Mouse (Mus musculus) embryonic facial prominence, embryonic 11.5 days (tissue): ENCODE measurements around the gene Cdkn1a. TPM values are rescaled to one million over a fixed set of nuclear protein-coding genes. Genes with fewer than 3 reads are reported as not detected.
"Not testable (repeated sequence)": the region's sequence is repeated elsewhere in the genome, so short reads cannot be mapped to it uniquely, and the experiment has no call there.

Source experiments
- ATAC-seq: fragments of 200-750 bp; cut with Nextera tagmentation; replicated peaks from 2 replicates; pipeline ENCODE4 v1.8.0; 2017; ENCODE audit warnings: low read depth; ENCODE audit not compliant: insufficient number of reproducible peaks, low FRiP score, low TSS enrichment
- DNase-seq: peaks from one replicate; pipeline ENCODE4 v3.0.0-alpha.2; 2015; ENCODE audit warnings: low spot score
- H3K27ac ChIP-seq: fragments of 300-500 bp; sonication (generic); replicated peaks from 2 replicates; pipeline ENCODE4 v1.5.1; 2014; ENCODE audit warnings: mild to moderate bottlenecking, low read depth, low read length, control low read depth
- H3K27me3 ChIP-seq: fragments of 300-500 bp; sonication (generic); 2 replicates; pipeline ENCODE4 v1.6.1; 2014; ENCODE audit warnings: mild to moderate bottlenecking, low read length, moderate library complexity, mixed read lengths; ENCODE audit not compliant: control insufficient read depth, insufficient read depth
- H3K36me3 ChIP-seq: fragments of 300-500 bp; sonication (generic); replicated peaks from 2 replicates; pipeline ENCODE4 v1.6.1; 2014; ENCODE audit warnings: low read depth, mild to moderate bottlenecking, low read length, moderate library complexity, mixed read lengths; ENCODE audit not compliant: control insufficient read depth, insufficient read depth
- H3K4me1 ChIP-seq: fragments of 300-500 bp; sonication (generic); 2 replicates; pipeline ENCODE4 v1.6.1; 2014; ENCODE audit warnings: low read length, mixed read lengths; ENCODE audit not compliant: control insufficient read depth, insufficient read depth
- H3K4me2 ChIP-seq: fragments of 300-500 bp; sonication (generic); 2 replicates; pipeline ENCODE4 v1.6.1; 2014; ENCODE audit warnings: low read depth, mild to moderate bottlenecking, control low read depth, low read length, moderate library complexity
- H3K4me3 ChIP-seq: fragments of 300-500 bp; sonication (generic); 2 replicates; pipeline ENCODE4 v1.5.1; 2014; ENCODE audit warnings: low read depth, low read length, control low read depth
- H3K9ac ChIP-seq: fragments of 300-500 bp; sonication (generic); replicated peaks from 2 replicates; pipeline ENCODE4 v1.6.1; 2014; ENCODE audit warnings: mild to moderate bottlenecking, control low read depth, low read length
- H3K9me3 ChIP-seq: fragments of 300-500 bp; sonication (generic); replicated peaks from 2 replicates; pipeline ENCODE4 v1.6.1; 2016; ENCODE audit warnings: mild to moderate bottlenecking, low read length, inconsistent platforms, mixed read lengths; ENCODE audit not compliant: control insufficient read depth
- WGBS: fragments of 180-500 bp; shearing (Covaris S2); extraction: QIAGEN DNeasy Blood & Tissue Kit; methylation state at CpG from one replicate; pipeline ENCODE4 v1.1.7; 2014; 5-methylcytosine and 5-hydroxymethylcytosine counted together
- polyA plus RNA-seq: library from polyadenylated mRNA; unstranded; fragments of >200 nt; fragmentation: Nextera tagmentation; extraction: Ambion mirVana; gene quantifications from 2 replicates; pipeline ENCODE4 v1.2.1, GENCODE M21; 2014

Cdkn1a gene
- polyA plus RNA-seq, 1 experiment from 2014 or later, result 25.5 TPM

DNA sequence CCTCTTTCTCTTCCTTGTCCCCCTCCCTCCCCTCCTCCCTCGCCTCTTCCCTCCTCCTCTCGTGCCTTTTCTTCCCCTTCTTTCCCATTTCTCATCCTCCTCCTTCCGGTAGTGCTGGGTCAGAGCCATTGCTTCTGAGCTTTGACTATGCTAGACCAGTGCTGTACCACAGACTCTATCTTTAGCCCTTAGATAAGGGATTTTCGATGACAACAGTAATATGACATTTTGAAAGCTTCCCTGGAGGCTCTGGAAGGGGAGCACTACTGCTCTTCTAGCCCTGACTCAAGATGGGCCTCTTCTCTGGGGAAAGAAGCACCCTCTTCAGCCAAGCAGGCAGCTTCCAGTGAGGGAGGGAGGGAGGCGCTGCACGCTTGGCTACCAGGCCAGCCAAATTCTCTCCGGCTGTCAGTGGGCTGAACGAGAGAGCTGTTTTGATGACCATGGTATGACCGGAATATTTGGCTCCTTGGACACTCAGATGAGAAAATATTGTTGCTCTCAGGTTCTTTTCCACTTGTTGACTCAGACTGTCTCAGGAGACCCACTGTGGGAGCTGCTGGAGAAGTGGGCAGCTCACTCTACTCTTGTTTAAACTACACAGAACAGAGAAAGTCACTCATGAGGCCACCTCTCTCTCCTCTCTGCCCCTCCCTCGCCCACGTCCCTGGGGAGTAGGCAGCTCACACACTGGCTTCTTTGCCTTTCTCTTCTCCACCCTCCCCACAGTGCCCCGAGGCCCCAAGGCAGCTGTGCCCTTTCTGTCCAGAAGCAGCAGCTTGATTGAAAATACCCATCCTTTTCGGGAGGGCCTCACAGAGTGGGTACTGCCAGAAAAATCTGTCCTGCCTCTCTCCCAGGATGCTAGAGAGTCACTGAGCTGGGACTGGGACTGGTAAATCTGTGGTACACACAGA, 28.4 kb upstream of the Cdkn1a start:
- Histone ChIP-seq H3K9ac (no peak overlapping the region), H3K4me2 (no peak overlapping the region), H3K36me3 (no peaks in the 10 kb centered on the region), H3K9me3 (no peaks in the 10 kb centered on the region), H3K27ac (no peak overlapping the region), H3K27me3 (no peaks in the 10 kb centered on the region), H3K4me3 (no peak overlapping the region), H3K4me1 (no peaks in the 10 kb centered on the region)
- DNase-seq (no peak), ATAC-seq (no peak)
- 44% methylated on average over 13 of the region's 13 CpGs for WGBS

- Histone ChIP-seq H3K9me3 (no peaks in the 10 kb centered on the region), H3K9ac (no peak overlapping the region), H3K36me3 (no peaks in the 10 kb centered on the region), H3K27me3 (no peaks in the 10 kb centered on the region), H3K27ac (no peak overlapping the region), H3K4me1 (no peaks in the 10 kb centered on the region), H3K4me3 (no peak overlapping the region), H3K4me2 (no peak overlapping the region)
- 39% methylated on average over 8 of the region's 8 CpGs for WGBS
- ATAC-seq, result no peak
- no peak for DNase-seq
Observed at GRCm38 (mm10) chr17:29063121-29063987, 27.4 kb upstream of the Cdkn1a start.

GRCm38 (mm10) chr17:29063988-29064285, 26.8 kb upstream of the Cdkn1a start:
- Histone ChIP-seq H3K4me2 (no peak overlapping the region), H3K9me3 (no peaks in the 10 kb centered on the region), H3K27ac (no peak overlapping the region), H3K9ac (no peak overlapping the region), H3K27me3 (no peaks in the 10 kb centered on the region), H3K4me3 (no peak overlapping the region), H3K4me1 (no peaks in the 10 kb centered on the region), H3K36me3 (no peaks in the 10 kb centered on the region)
- ATAC-seq, result no peak
- DNase-seq, result no peak
- WGBS, result 61% methylated on average over 2 of the region's 2 CpGs

DNA sequence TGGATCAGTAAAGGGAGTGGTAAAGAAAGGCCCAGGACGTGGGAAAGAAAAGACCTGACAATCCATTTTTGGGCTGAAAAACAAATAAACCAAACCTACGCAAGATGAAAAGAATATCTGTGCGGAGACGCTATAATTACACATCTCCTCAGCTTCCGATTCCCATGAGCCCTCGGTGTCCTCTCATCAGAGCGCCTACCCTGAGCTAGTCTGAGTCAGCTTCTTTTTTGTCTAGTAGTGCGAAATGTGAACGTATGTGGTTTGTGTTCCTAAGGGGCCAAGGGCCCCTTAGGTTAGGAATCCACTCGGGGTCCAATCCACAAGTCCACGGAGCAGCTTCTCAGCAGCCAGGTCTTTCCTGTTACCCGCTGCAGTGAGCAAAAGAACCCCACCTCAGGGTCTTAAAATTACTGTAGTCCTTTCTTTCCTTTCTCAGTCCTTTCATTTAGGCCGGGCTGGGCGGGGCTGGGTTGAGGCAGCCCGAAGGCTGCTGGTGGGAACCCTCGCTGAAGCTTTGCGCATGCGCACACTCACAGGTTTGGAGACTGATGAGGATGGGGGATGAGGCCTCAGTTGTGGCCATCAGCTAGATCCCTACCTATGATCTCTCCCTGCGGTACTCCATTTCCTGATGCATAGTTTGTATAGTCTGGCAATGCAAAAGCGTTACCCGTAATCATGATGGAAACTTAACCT, 25.4 kb upstream of the Cdkn1a start:
- H3K9ac ChIP-seq, result no peak overlapping the region
- no peaks in the 10 kb centered on the region for H3K27me3 ChIP-seq
- ATAC-seq (no peak), DNase-seq (no peak)
- H3K27ac ChIP-seq, result no peak overlapping the region
- H3K4me1 ChIP-seq, result no peaks in the 10 kb centered on the region
- WGBS, result 77% methylated on average over 21 of the region's 21 CpGs
- no peaks in the 10 kb centered on the region for H3K36me3 ChIP-seq
- H3K9me3 ChIP-seq, result no peaks in the 10 kb centered on the region
- H3K4me2 ChIP-seq, result no peak overlapping the region
- no peak overlapping the region for H3K4me3 ChIP-seq

DNA sequence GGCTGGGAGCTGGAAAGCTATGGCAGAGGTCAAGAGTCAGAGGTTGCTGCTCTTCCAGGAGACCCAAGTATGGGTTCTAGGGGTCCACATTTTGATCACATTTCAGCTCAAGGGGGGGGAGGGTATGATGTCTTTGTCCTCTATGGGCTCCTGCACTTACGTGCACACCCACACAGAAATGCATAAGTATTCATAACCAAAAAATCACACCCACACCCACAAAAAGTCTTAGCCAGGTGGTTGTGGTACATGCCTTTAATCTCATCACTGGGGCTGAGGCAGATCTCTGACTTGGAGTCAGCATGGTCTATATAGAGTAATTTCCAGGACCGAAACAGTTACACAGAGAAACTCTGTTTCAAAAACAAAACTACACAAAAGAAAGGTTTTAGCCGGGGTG, 24.8 kb upstream of the Cdkn1a start:
- H3K36me3 ChIP-seq, result no peaks in the 10 kb centered on the region
- H3K9me3 ChIP-seq, result no peaks in the 10 kb centered on the region
- H3K9ac ChIP-seq, result no peak overlapping the region
- no peak overlapping the region for H3K27ac ChIP-seq
- no peak overlapping the region for H3K4me3 ChIP-seq
- H3K4me1 ChIP-seq, result no peaks in the 10 kb centered on the region; the same call in 1 of the 2 replicates
- H3K4me2 ChIP-seq, result no peak overlapping the region
- ATAC-seq, result no peak
- H3K27me3 ChIP-seq, result no peaks in the 10 kb centered on the region
- 95% methylated on average over 3 of the region's 3 CpGs for WGBS
- DNase-seq, result no peak

- H3K36me3 ChIP-seq, H3K4me3 ChIP-seq, DNase-seq, H3K9ac ChIP-seq, H3K27ac ChIP-seq, H3K27me3 ChIP-seq, H3K4me2 ChIP-seq, ATAC-seq, H3K9me3 ChIP-seq, H3K4me1 ChIP-seq: not testable (repeated sequence)
- 80% methylated on average over 3 of the region's 3 CpGs for WGBS
Observed at GRCm38 (mm10) chr17:29067416-29067815, 23.4 kb upstream of the Cdkn1a start.

GRCm38 (mm10) chr17:29067847-29068246, 22.9 kb upstream of the Cdkn1a start:
- H3K9me3 ChIP-seq, result no peaks in the 10 kb centered on the region
- no peaks in the 10 kb centered on the region; the same call in 1 of the 2 replicates for H3K4me1 ChIP-seq
- ATAC-seq (no peak), DNase-seq (no peak)
- no peaks in the 10 kb centered on the region for H3K27me3 ChIP-seq
- H3K36me3 ChIP-seq, result no peaks in the 10 kb centered on the region
- H3K4me2 ChIP-seq, result no peak overlapping the region
- no peak overlapping the region for H3K27ac ChIP-seq
- H3K9ac ChIP-seq, result no peak overlapping the region
- no peak overlapping the region for H3K4me3 ChIP-seq
- 50% methylated on average over 5 of the region's 5 CpGs for WGBS
